Mouse (Mus musculus): ENCODE results near the gene Timp4. TPM values are rescaled to one million over a fixed set of nuclear protein-coding genes. Genes with fewer than 3 reads are reported as not detected.

The Timp4 gene
- total RNA-seq, 2 experiments from 2014 or later: 16.2 to 21.2 TPM

- intact Hi-C loops (cut with DNase I): loop anchor here (5.0 kb wide), 2 partner anchors 35 to 75 kb away; no protein-coding TSS in a partner anchor
- DNase-seq (ENCODE audit: low spot score in 2 of 2): no peak
These were observed 39.7 kb downstream of the Timp4 start for GRCm38 (mm10) chr6:115212132-115212903.

GRCm38 (mm10) chr6:115210820-115211219 is 41.2 kb downstream of the Timp4 start:
- intact Hi-C loops (cut with DNase I): loop anchor here (5.0 kb wide), 2 partner anchors 34 to 74 kb away; no protein-coding TSS in a partner anchor
- DNase-seq (ENCODE audit: low spot score in 2 of 2): no peak

GRCm38 (mm10) chr6:115210187-115210586 is 41.8 kb downstream of the Timp4 start:
- peak in 1 of 2 experiments; percentile 81 for DNase-seq (ENCODE audit: low spot score in 2 of 2)
- intact Hi-C loops (cut with DNase I): loop anchor here (5.0 kb wide), 2 partner anchors 33 to 73 kb away; no protein-coding TSS in a partner anchor

GRCm38 (mm10) chr6:115203029-115203428 is 49.0 kb downstream of the Timp4 start:
- DNase-seq (ENCODE audit: low spot score in 2 of 2): no peak
- intact Hi-C loops (cut with DNase I): no loop called here

- DNase-seq (ENCODE audit: low spot score in 2 of 2): no peak
- intact Hi-C loops (cut with DNase I): no loop called here
These were observed 51.3 kb downstream of the Timp4 start for GRCm38 (mm10) chr6:115200753-115201152.

Other genes starting within 250 kb of the Timp4 start
- 10 to 100 TPM; 16.0 to 16.8 TPM for gene Tamm41, start 214.3 kb downstream of the Timp4 start, total RNA-seq (2021)
- gene Syn2, start 117.3 kb downstream of the Timp4 start, total RNA-seq (2021): 100 to 1,000 TPM; 471 to 488 TPM
- gene Gm17482, start 24.9 kb downstream of the Timp4 start, total RNA-seq (2021): not detected
- 1 to 10 TPM; 5.5 to 6.2 TPM for gene Pparg, start 108.7 kb upstream of the Timp4 start, total RNA-seq (2021)